Mouse (Mus musculus) midbrain, embryonic 10.5 days (tissue): ENCODE results near the gene Bloc1s5. TPM values are rescaled to one million over a fixed set of nuclear protein-coding genes. Genes with fewer than 3 reads are reported as not detected.
"Not testable (repeated sequence)": the region's sequence is repeated elsewhere in the genome, so short reads cannot be mapped to it uniquely, and the experiment has no call there.

Experiments used
- DNase-seq: peaks from one replicate; pipeline ENCODE4 v3.0.0-alpha.2; 2017; ENCODE audit warnings: low spot score
- H3K27ac ChIP-seq: fragments of 300-500 bp; sonication (generic); replicated peaks from 2 replicates; pipeline ENCODE4 v1.5.1; 2016; ENCODE audit warnings: mild to moderate bottlenecking
- H3K27me3 ChIP-seq: fragments of 300-500 bp; sonication (generic); 2 replicates; pipeline ENCODE4 v1.6.1; 2016; ENCODE audit warnings: low read depth, mild to moderate bottlenecking; ENCODE audit not compliant: poor library complexity, severe bottlenecking
- H3K36me3 ChIP-seq: fragments of 300-500 bp; sonication (generic); 2 replicates; pipeline ENCODE4 v1.6.1; 2016; ENCODE audit warnings: mild to moderate bottlenecking, moderate library complexity
- H3K4me1 ChIP-seq: fragments of 300-500 bp; sonication (generic); 2 replicates; pipeline ENCODE4 v1.6.1; 2016
- H3K4me3 ChIP-seq: fragments of 300-500 bp; sonication (generic); 2 replicates; pipeline ENCODE4 v1.5.1; 2016; ENCODE audit warnings: mild to moderate bottlenecking, moderate library complexity
- H3K9me3 ChIP-seq: fragments of 300-500 bp; sonication (generic); replicated peaks from 2 replicates; pipeline ENCODE4 v1.6.1; 2016; ENCODE audit warnings: mild to moderate bottlenecking
- WGBS: fragments of 180-500 bp; shearing (Covaris S2); methylation state at CpG from one replicate; pipeline ENCODE4 v1.1.7; 2016; 5-methylcytosine and 5-hydroxymethylcytosine counted together
- polyA plus RNA-seq: library from polyadenylated mRNA; unstranded; fragments of >200 nt; fragmentation: Nextera tagmentation; extraction: Ambion mirVana; gene quantifications from 2 replicates; pipeline ENCODE4 v1.2.1, GENCODE M21; 2016

Bloc1s5 gene
- polyA plus RNA-seq, 1 experiment from 2014 or later: 26.7 TPM

GRCm38 (mm10) chr13:38638694-38639093 lies 3.8 kb upstream of the Bloc1s5 start:
- 82% methylated on average over 11 of the region's 11 CpGs for WGBS
- Histone ChIP-seq H3K27ac (no peak overlapping the region), H3K36me3 (peaks cover 22% of the 10 kb centered on the region), H3K27me3 (no peaks in the 10 kb centered on the region), H3K4me1 (peaks cover 7% of the 10 kb centered on the region), H3K9me3 (no peaks in the 10 kb centered on the region; the same call in 1 of the 2 replicates), H3K4me3 (no peak overlapping the region)
- no peak for DNase-seq

- Histone ChIP-seq H3K4me1 (peaks cover 7% of the 10 kb centered on the region), H3K4me3 (peak overlapping the region; percentile 90), H3K27ac (peak overlapping the region; percentile 91), H3K27me3 (no peaks in the 10 kb centered on the region), H3K9me3 (no peaks in the 10 kb centered on the region), H3K36me3 (peaks cover 8% of the 10 kb centered on the region; the same call in 1 of the 2 replicates)
- DNase-seq: peak; percentile 24
- WGBS: 1% methylated on average over 19 of the region's 19 CpGs
Measured at GRCm38 (mm10) chr13:38634256-38634799, 581 bp downstream of the Bloc1s5 start.

GRCm38 (mm10) chr13:38633287-38634000 lies 1.5 kb downstream of the Bloc1s5 start:
- DNase-seq: no peak
- H3K4me1 ChIP-seq: peaks cover 7% of the 10 kb centered on the region
- no peak overlapping the region for H3K27ac ChIP-seq
- peaks cover 10% of the 10 kb centered on the region; the same call in 1 of the 2 replicates for H3K36me3 ChIP-seq
- no peaks in the 10 kb centered on the region for H3K9me3 ChIP-seq
- no peaks in the 10 kb centered on the region for H3K27me3 ChIP-seq
- H3K4me3 ChIP-seq: peak overlapping the region; percentile 90; the same call in 1 of the 2 replicates
- 93% methylated on average over 6 of the region's 6 CpGs for WGBS

GRCm38 (mm10) chr13:38632556-38632955 lies 2.4 kb downstream of the Bloc1s5 start:
- Histone ChIP-seq H3K27me3 (no peaks in the 10 kb centered on the region), H3K27ac (no peak overlapping the region), H3K4me3 (no peak overlapping the region), H3K9me3 (no peaks in the 10 kb centered on the region), H3K36me3 (peaks cover 10% of the 10 kb centered on the region; the same call in 1 of the 2 replicates), H3K4me1 (peaks cover 7% of the 10 kb centered on the region)
- WGBS: 91% methylated on average over 6 of the region's 6 CpGs
- no peak for DNase-seq

- WGBS: 24% methylated on average over 6 of the region's 6 CpGs
- H3K27me3 ChIP-seq: no peaks in the 10 kb centered on the region
- H3K9me3 ChIP-seq: no peaks in the 10 kb centered on the region
Measured at GRCm38 (mm10) chr13:38626229-38626525, 8.7 kb downstream of the Bloc1s5 start.

GRCm38 (mm10) chr13:38625492-38626228 lies 9.2 kb downstream of the Bloc1s5 start:
- Histone ChIP-seq H3K27ac (no peak overlapping the region), H3K9me3 (no peaks in the 10 kb centered on the region), H3K4me3 (no peak overlapping the region), H3K4me1 (no peaks in the 10 kb centered on the region), H3K36me3 (peaks cover 24% of the 10 kb centered on the region), H3K27me3 (no peaks in the 10 kb centered on the region)
- 27% methylated on average over 5 of the region's 5 CpGs for WGBS
- DNase-seq: no peak

More at GRCm38 (mm10) chr13:38626229-38626525, 8.7 kb downstream of the Bloc1s5 start:
- no peak overlapping the region for H3K27ac ChIP-seq
- no peak for DNase-seq
- H3K4me3 ChIP-seq: no peak overlapping the region
- H3K4me1 ChIP-seq: no peaks in the 10 kb centered on the region
- peaks cover 22% of the 10 kb centered on the region for H3K36me3 ChIP-seq

GRCm38 (mm10) chr13:38624292-38624902 lies 10.5 kb downstream of the Bloc1s5 start:
- H3K9me3 ChIP-seq: no peaks in the 10 kb centered on the region
- H3K4me3 ChIP-seq: no peak overlapping the region
- no peak overlapping the region for H3K27ac ChIP-seq
- no peaks in the 10 kb centered on the region for H3K4me1 ChIP-seq
- no peaks in the 10 kb centered on the region for H3K27me3 ChIP-seq
- 91% methylated on average over 8 of the region's 8 CpGs for WGBS
- peaks cover 18% of the 10 kb centered on the region for H3K36me3 ChIP-seq
- no peak for DNase-seq

- peaks cover 17% of the 10 kb centered on the region for H3K36me3 ChIP-seq
- no peak for DNase-seq
- H3K4me1 ChIP-seq: no peaks in the 10 kb centered on the region
- H3K4me3 ChIP-seq: no peak overlapping the region
- H3K27ac ChIP-seq: no peak overlapping the region
- no peaks in the 10 kb centered on the region for H3K9me3 ChIP-seq
- no peaks in the 10 kb centered on the region for H3K27me3 ChIP-seq
- 88% methylated on average over 5 of the region's 5 CpGs for whole genome bisulfite sequencing
Measured at GRCm38 (mm10) chr13:38623296-38623695, 11.6 kb downstream of the Bloc1s5 start.

GRCm38 (mm10) chr13:38618001-38618630 lies 16.8 kb downstream of the Bloc1s5 start:
- not testable (repeated sequence) for H3K4me1 ChIP-seq, H3K27me3 ChIP-seq, H3K9me3 ChIP-seq, H3K27ac ChIP-seq, DNase-seq, H3K4me3 ChIP-seq
- peaks cover 25% of the 10 kb centered on the region for H3K36me3 ChIP-seq
- WGBS: 84% methylated on average over 4 of the region's 4 CpGs

GRCm38 (mm10) chr13:38616887-38617286 lies 18.0 kb downstream of the Bloc1s5 start:
- Histone ChIP-seq H3K4me3 (no peak overlapping the region), H3K27ac (no peak overlapping the region), H3K9me3 (no peaks in the 10 kb centered on the region; the same call in 1 of the 2 replicates), H3K27me3 (no peaks in the 10 kb centered on the region), H3K36me3 (peaks cover 36% of the 10 kb centered on the region), H3K4me1 (no peaks in the 10 kb centered on the region)
- no peak for DNase-seq
- WGBS: 89% methylated on average over 4 of the region's 4 CpGs

GRCm38 (mm10) chr13:38615656-38616055 lies 19.3 kb downstream of the Bloc1s5 start:
- no peak for DNase-seq
- Histone ChIP-seq H3K27me3 (no peaks in the 10 kb centered on the region), H3K4me1 (no peaks in the 10 kb centered on the region), H3K9me3 (no peaks in the 10 kb centered on the region; the same call in 1 of the 2 replicates), H3K27ac (no peak overlapping the region), H3K36me3 (peaks cover 35% of the 10 kb centered on the region), H3K4me3 (no peak overlapping the region)
- WGBS: 93% methylated on average over 5 of the region's 5 CpGs

GRCm38 (mm10) chr13:38614298-38614697 lies 20.6 kb downstream of the Bloc1s5 start:
- no peak for DNase-seq
- no peak overlapping the region for H3K27ac ChIP-seq
- H3K4me3 ChIP-seq: no peak overlapping the region
- 81% methylated on average over 5 of the region's 5 CpGs for WGBS
- peaks cover 37% of the 10 kb centered on the region for H3K36me3 ChIP-seq
- H3K27me3 ChIP-seq: no peaks in the 10 kb centered on the region
- no peaks in the 10 kb centered on the region; the same call in 1 of the 2 replicates for H3K9me3 ChIP-seq
- no peaks in the 10 kb centered on the region for H3K4me1 ChIP-seq
